Mouse (Mus musculus) right cerebral cortex, postnatal 4 days (tissue): ENCODE data around the gene Arid5b.

ENCODE experiments used
- DNase-seq: peaks from one replicate; pipeline ENCODE4 v3.0.0-alpha.2; 2022

The Arid5b gene

DNA sequence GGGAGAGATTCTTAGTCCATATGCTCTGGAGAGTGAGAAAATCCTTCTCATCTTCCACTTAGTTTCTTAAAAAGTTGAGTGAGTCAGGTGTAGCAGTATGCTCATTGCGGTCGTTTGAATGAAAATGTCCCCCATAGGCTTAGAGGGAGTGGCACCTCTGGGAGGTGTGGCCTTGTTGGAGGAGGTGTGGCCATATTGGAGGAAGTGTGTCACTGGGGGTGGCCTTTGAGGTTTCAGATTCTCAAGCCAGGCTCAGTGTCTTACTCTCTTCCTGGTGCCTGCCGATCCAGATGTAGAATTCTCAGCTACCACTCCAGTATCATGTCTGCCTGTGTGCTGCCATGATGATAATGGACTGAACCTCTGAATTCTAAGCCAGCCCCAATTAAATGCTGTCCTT lies 199.8 kb downstream of the Arid5b start:
- DNase-seq, result no peak

DNA sequence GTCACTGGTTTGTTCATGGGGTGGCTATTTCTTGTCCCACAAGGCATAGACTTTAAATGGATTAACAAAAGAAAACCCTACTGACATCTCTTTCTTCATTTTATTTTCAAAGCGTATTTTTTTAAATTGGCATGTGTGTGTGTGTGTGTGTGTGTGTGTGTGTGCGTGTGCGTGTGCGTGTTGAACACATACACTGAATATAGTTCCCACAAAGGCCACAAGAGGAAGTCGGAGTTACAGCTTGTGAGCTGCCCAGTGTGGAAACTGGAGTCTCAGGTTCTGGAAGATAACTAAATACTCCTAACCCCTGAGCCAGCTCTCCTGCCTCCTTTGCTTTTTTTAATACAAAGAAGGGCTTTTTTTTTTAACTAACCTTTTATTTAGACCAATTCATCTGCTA lies 203.4 kb downstream of the Arid5b start:
- no peak for DNase-seq

DNA sequence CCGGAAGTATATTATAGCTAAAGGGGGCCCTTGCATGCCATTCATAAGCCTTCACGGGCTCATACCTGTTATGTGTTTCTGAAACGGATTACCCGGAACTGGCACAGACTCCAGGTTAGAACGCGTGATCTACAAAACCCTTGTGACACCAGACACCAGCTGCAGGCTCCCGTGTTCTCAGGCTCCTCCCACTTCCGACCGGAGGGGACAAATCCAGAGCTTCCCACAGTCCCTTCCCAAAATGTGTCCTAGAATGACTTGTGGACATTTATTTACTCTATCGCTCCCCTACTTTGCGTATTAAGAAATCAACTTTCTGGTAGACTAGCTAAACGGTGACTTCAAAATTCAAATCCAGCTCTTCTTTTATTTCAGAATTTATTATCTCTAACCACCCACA lies 204.2 kb downstream of the Arid5b start:
- no peak for DNase-seq

DNA sequence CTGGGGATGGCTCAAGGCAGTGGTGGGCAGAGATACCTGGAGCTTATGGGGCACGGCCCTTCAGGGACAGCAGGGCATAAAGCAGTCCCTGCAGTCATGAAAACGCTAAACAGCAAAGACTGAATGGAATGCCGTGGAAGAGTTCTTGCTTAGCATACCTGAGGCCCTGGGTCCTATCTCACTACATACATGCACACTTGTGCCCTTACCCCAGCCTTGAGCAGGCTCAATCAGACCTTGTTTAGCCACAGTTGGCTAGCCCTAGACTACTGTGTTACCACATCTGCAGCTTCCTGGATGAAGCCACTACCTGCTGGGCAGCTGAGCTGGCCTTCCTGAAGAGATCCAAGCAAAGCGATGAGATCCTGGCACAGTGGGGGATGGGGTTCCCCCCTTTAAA lies 205.9 kb downstream of the Arid5b start:
- no peak for DNase-seq

DNA sequence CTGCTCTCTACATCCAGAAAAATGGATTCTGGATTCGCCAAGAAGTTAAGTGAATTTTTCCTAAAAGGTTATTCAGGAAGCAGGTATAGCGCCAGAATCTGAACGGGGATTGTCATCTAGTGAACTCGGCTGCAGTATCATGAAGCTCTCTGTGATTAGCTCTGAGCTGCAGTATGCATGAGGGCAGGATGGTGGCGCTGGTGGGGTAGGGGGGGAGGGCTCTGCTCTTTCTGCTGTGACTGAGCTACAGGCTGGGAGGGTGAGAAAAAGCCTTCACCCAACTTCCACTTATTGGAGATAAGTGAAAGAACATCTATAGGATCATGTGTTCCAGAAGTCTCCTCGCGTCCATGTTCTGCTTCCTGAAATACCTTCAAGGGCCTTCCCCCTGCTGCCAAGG lies 207.5 kb downstream of the Arid5b start:
- DNase-seq, result no peak

DNA sequence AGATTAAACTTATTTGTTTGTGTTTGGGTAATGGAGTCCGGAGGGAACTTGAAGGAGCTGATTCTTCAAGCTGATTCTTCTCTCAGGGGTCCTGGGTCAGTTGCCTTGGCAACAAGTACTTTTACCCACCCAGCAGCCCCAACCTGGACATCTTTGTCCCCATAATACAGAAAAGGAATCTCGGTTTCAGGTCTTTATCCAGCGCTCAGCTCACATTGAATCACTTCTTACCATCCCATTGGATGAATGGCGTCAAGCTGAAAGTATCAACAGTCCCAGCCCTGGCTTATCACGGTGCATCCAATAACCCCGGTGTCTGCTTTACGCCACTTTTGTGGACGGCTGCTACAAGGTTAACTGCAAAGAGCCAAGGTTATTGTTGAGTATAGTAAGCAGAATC lies 210.1 kb downstream of the Arid5b start:
- no peak for DNase-seq

DNA sequence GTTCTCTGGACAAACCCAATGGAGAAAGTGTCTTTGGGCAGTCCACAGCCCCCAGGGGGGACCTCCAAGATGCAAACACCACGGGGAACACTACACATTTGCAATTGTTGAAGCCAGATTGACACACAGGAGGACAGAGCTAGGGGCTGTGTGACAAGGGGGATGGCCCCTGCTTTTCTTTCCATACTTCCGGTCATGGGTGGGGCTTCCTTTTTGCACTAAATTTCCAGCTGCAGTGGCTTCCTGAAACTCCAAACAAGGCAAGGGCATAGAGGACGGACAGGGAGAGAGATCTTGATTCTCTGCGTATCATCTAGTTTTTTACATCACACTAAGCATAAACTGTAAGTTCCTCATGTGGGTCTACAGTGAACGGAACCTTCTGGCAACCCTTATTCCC lies 210.6 kb downstream of the Arid5b start:
- no peak for DNase-seq

DNA sequence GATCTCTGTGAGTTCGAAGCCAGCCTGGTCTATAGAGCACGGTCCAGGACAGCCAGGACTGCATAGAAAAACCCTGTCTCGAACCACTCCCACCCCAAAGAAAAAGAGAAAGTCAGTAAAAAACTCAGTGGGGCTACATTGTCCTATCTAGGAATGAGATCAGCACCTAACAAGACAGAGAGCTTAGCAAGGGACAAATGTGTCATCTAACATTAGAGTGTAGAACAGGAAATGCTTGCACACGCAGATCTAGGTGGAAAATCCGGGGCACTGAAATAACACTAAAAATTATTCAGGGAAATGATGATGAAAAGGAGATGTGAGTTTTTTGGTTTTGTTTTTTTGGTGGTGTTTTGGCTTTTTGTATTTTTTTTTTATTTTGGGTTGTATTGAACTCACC lies 212.4 kb downstream of the Arid5b start:
- no peak for DNase-seq

DNA sequence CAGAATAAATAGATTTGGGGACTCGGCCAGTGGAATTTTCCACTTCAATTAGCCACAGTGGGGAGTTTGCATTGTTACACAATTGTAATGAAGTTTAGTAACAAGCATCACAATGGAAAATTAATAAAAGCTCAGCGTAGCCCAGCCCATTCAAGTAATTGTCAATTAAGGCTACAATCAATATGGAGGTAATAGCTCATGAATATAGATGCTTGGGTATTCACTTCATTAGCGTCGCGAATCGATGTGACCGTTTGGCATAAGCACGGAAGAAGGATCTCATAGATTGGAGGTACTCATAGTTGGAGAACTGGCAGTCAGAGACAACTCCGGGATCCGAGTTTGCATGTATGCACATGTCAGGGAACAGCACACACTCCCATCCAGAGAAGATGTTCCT lies 214.0 kb downstream of the Arid5b start:
- DNase-seq, result no peak

DNA sequence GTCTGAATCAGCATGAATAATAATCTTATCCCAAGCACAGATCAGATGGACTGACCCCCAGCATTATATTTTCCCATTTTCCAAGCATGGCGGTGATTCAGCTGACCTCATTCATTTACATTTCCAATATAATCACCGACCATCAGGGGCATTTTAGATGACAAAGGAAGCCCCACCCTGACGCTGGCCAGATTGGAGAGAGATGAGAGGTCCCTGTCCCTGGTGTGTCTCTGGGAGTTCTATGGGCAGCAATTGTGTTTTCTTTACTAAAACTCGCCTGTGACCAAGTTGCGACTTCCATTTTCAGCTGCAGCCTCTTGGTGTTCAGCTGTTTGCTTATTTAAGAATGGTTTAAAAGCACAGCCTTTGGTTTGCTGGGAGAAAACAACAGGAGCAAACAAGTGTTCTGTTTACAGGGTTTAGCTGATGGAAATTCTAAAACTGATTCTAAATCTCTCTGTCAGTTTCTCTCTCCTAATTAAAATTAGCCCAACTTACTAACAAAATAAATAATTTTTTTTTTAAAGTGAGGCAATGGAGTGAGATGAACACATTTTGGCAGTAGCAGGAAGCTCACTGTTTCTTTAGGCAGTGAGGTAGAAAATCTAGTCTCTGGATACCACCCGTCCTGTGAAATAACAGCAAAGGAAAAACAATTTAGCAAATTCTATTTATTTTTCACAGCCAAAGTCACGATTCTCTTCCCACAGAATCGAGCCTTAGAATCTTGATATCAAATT lies 214.6 kb downstream of the Arid5b start:
- no peak for DNase-seq

DNA sequence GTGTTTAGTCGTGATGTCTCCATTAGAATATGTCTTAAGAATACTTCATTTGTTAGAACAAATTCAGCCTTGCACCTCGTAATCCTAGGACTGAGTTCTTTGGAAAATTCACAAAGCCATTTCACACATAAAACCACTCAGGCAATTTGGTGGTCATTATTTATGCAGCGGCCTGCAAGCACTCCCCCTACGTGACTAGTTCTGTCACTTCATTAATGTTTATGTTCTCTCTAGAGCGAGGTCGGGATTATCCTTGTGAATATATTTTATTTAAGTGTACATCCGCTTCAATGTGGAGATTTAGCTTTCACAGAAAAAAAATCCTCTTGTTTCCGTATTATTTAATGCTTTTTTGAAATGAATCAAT lies 217.3 kb downstream of the Arid5b start:
- DNase-seq, result no peak

DNA sequence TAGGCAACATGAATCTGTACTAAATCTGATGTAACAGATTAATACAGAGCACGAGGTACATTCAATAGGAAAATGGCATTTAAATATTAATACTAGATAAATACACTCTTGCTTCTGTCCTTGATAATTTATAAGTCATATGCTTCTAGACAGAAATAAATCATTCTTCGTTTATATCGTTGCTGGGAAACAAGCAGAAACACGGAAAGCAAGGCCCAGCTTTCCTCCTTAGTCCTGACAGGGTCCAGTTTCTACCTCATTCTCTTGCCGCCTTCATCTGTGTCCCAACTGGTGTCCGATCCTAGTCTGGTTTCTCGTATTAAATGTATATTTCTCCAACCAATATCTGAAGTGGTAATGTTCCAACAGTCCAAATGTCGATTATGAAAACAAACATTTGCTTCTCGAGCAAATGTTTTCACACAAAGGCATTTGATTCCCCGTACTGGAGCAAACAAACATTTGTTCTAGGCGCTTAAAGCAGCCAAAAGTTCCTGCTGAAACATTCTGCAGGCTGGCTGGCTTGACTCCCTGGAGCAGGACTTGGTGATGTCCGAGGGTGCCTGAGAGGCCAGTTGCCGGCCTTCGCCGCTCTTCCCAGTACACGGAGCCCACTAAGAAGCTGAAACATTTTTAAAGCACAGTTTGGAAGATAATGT lies 217.8 kb downstream of the Arid5b start:
- DNase-seq, result no peak

DNA sequence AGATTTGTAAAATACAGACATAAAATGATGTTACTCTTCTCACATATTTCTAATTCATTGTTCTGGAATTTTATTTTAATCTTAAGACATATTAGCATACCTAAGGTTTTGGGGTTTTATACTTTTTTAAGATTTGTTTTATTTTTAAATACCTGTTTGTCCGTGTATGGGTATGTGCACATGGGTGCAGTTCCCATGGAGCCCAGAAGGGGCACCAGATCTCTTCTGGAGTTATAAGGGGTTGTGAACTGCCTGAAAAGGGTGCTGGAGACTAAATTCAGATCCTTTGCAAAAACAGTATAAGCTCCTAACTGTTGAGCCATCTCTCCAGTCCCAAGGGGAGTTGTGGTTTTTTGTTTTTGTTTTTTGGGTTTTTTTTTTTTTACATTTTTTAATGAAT lies 220.2 kb downstream of the Arid5b start:
- DNase-seq, result no peak

DNA sequence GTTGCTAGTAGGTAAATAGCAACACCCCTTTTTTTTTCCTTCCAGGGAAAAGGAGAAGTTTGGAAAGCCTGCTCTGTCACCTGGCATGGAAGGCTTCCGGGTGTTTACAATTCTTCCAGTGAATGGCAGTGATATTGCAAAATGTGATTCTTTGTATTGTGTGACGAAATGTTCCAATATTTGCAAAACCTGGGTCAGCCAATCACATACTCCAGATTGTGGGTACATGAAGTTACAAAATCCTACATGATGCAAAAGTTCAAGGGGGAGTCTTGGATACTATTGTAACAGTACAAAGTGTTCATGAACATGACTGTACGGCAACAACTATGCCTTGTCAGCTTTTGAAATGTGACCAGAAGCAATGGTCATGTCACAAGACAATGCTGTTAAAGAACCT lies 220.7 kb downstream of the Arid5b start:
- DNase-seq, result no peak

DNA sequence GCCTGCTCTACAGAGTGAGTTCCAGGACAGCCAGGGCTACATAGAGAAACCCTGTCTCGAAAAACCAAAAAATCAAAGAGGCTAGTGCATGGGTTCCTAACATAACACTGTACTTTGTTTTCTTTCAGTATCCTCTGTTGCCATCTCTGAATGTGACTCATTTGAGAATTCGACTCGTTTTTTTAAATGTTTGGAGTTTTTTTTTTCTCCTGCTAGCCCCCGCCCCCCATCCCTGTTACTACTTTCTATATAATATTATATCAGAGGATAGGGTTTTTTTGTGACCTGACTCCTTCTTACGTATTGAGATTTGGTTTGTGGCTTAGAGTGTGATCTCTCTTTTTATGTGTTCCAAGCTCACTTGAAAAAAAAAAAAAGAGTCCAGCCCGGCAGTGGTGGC lies 223.8 kb downstream of the Arid5b start:
- DNase-seq, result no peak

DNA sequence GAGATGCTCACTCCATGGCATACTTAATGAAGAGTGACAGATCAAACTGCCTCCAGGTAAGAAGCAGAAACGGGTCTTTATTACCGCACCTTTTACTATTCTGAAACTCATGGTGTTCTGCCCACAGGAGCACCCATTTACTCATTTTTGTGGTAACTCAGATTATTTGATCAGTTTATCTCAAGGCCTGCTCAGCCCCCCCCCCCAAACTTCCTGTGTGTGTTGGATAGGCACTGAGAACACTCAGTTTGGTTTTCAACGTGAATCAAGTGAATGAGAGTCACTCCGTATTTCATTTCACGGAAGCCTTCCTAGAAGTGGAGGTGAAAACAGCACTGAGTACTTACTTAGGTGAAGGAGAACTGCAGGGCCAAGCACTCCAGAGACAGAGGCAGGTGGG lies 224.4 kb downstream of the Arid5b start:
- no peak for DNase-seq

DNA sequence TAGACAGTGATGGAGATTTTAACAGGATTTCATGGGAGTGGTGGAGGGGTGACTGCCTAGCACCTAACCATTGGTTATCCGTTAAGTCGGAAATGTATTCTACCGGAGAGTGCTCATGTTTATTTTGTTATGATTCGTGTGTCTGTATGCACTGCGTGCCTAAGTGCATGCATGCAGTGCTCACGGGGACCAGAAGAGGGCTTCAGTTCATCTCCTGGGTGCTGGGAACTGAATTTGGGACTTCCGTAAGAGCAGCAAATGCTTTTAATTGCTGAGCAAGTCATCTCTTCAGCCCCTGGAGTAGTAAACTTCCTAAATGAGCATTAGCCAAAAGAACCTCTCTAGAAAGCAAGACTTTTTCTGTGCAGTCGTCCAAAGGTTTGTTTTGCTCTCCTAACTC lies 226.2 kb downstream of the Arid5b start:
- no peak for DNase-seq

DNA sequence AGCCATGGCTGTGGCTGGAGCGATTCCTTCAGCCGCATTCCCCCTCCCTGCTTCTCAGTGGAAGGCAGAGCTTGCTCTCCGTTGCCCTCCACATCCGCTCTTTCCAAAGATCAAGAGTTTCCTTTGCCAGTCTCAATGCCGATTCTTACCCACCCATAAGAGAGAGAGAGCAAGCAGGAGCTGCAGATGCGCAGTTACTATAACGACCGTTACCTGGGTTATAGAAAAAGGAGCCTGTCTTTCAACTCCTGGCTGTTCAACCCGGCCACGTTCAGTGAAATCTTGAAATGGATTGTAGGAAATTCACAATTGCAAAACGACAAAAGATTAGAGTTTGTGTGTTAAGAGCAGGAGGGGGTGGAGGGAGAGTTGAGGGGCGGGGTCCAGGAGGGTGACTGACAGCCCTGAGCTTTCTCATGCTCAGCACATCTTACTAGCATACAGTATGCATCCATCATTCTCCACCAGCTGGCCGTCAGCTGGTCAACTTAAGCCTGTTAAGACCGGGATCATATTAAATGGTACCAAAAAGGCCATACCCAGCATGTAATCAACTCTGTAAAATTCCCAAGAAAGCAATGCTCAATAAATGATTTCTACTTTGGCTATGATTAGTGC lies 227.1 kb downstream of the Arid5b start:
- DNase-seq, result no peak

DNA sequence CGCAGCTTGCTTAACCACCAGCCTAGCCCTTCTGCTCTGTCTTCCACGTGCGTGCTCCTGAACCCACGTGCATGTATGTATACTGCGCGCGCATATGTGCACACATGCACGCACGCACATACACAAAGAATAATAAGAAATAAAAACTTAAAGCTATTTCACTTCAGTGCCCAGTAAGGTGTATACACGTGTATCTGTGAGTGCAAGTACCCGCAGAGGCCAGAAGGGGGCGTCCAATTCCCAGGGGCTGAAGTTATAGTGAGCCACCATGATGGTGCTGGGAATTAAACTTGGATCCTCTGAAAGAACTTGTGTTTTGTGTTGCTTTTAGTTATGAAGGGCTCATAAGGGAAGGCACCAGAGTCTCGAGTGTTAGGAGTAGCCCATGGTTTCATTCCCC lies 227.7 kb downstream of the Arid5b start:
- no peak for DNase-seq

DNA sequence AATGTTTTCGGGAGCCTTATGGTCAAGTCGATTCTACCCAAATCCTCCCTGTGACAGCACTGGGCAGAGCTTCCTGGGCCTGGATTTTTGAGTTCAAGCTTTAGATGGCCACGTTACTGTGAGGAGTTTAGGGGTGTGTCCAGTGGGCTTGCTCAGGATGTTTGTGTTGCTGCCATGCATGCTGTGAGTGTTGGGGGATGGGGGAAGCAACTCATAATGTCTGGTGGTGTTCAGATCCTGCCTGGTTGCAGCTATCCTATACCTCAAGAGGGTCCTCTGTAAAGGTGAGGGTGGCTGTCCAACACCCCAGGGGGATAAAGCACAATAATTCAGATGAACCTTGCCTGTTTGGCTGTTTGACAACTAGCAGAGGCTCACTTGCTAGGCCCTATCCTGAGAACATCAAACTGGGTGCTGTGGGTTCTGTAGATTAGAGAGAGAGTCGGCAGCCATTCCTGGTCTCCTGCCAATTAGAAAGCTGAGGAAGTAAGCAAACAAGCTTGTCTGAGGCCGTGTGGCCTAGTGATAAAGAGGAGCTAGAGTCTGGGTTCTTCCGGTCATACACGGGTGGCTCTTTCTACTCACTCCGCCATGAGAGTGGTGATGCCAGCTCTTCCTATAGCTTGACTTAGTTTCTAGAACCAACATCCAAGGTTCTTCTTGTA lies 229.8 kb downstream of the Arid5b start:
- no peak for DNase-seq

DNA sequence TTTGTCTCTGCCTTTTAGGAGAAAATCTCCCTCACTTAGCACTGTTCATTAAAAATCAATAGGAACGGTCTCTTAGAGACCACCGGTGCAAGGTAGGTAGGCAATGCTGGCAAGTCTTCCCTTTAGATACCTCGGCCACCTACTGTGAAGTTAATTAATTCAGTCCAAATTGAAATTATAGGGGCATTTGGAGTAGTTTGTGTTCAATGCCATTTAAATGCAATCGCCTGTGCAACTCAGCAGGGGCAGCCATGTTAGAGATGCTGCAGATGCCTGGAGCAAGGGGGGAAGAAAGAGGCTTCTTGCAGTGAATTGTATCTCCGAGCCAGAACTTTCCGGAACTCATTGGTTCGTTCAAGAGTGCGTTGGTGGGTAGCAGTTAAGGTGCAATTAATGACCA lies 233.7 kb downstream of the Arid5b start:
- no peak for DNase-seq

DNA sequence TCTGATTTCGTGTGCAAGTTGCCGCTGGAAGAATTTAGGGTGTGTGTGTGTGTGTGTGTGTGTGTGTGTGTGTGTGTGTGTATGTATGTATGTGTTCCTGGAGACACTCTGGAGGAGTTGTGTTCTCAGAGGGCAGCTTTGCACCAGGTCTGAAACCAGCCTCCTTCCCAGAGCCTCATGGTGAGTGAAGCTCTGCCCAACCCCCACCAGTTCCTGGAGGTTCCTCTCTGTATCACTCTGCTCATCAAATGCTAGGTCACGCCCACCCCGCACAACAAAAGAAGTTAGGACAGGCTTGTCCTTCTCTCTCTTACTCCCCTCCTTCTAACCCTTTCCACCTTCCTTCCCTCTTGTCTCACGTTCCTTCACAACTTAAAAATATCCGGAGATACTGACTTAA lies 234.6 kb downstream of the Arid5b start:
- DNase-seq, result no peak
